Mouse (Mus musculus) thymus, adult 2 months (tissue): ENCODE results near the gene Gm21891.
"Not testable (repeated sequence)": the region's sequence is repeated elsewhere in the genome, so short reads cannot be mapped to it uniquely, and the experiment has no call there.

Experiments
- CTCF ChIP-seq: fragments of 200-500 bp; IDR thresholded peaks from 2 replicates; pipeline ENCODE4 v1.5.1; 2012; ENCODE audit warnings: mild to moderate bottlenecking, control low read depth, low read length, moderate library complexity, borderline replicate concordance; ENCODE audit not compliant: control insufficient read depth, poor library complexity, insufficient read depth; ENCODE audit errors: extremely low read depth
- POLR2A ChIP-seq: fragments of 200-500 bp; IDR thresholded peaks from 2 replicates; pipeline ENCODE4 v1.6.1; 2012; ENCODE audit warnings: mild to moderate bottlenecking, low read length, control low read depth, moderate library complexity; ENCODE audit not compliant: control insufficient read depth, poor library complexity, insufficient read depth; ENCODE audit errors: extremely low read depth

GRCm38 (mm10) chrY:13161668-13162067 is 28.4 kb upstream of the Gm21891 start, which contains the start of gene Gm21425:
- not testable (repeated sequence) for TF ChIP-seq CTCF, POLR2A
